Mouse (Mus musculus): Measurements from ENCODE around the gene Adh7. TPM values are rescaled to one million over a fixed set of nuclear protein-coding genes. Genes with fewer than 3 reads are reported as not detected.

Adh7 gene
- polyA plus RNA-seq, 1 experiment from 2014 or later: 0.12 TPM

DNA sequence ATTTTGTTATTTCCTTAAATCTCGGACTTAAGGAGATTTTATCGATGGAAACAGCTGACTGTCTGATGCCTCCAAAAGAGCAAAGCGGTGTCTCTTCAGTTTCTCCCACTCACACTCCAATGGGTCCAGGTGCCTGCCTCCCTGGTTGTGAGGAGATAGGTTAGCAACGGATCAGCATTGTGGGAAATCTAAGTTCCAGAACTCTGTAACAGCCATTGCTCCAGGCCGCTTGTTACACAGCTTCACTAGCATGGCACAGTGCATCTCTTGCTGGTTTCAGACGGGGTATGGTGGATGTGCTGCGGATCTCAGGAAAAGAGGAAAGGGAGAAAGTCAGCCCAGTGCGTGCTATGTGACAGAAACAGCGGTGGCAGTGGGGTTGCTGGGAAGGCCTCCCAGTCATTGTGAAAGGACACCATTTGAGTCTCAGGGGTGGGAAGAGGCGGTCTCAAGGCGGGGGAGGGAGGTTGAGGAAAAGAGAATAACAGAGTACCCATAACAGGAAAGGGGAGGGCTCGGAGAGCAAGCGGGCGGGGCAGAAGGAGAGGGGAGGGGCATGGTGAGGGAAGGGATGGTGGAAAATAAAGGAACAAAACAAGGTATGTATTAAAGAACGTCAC, 23.8 kb upstream of the Adh7 start, which contains the start of gene 4930579F01Rik:
Gene 4930579F01Rik (minus strand): TSS at position 143 of the 620 bp plus-strand sequence.
- H3K36me3 ChIP-seq (ENCODE audit: control insufficient read depth, insufficient read depth, low read length): no peaks in the 10 kb centered on the region
- ATAC-seq (replicated peaks; ENCODE audit: low FRiP score) (no peak), DNase-seq (ENCODE audit: low spot score) (no peak)
- no peak within 1 kb of the TSS for H3K9ac ChIP-seq (ENCODE audit: low read depth, low read length)
- no peaks in the 10 kb centered on the region for H3K4me1 ChIP-seq (replicated peaks; ENCODE audit: control insufficient read depth, insufficient read depth, low read length)
- no peak within 1 kb of the TSS for H3K4me2 ChIP-seq
- no peak within 1 kb of the TSS for H3K4me3 ChIP-seq (ENCODE audit: low read depth, low read length)
- no peaks in the 10 kb centered on the region for H3K9me3 ChIP-seq (ENCODE audit: control insufficient read depth, low read length)
- no peak within 1 kb of the TSS for H3K27ac ChIP-seq (ENCODE audit: low read depth, low read length)
- 73% methylated on average over 15 of the region's 15 CpGs for WGBS
- H3K27me3 ChIP-seq (replicated peaks; ENCODE audit: control insufficient read depth, insufficient read depth, low read length): no peaks in the 10 kb centered on the region

- no peak for DNase-seq (ENCODE audit: low spot score)
- ATAC-seq (replicated peaks; ENCODE audit: low FRiP score): no peak
Observed at GRCm38 (mm10) chr3:138197093-138197492, 20.5 kb upstream of the Adh7 start.

DNA sequence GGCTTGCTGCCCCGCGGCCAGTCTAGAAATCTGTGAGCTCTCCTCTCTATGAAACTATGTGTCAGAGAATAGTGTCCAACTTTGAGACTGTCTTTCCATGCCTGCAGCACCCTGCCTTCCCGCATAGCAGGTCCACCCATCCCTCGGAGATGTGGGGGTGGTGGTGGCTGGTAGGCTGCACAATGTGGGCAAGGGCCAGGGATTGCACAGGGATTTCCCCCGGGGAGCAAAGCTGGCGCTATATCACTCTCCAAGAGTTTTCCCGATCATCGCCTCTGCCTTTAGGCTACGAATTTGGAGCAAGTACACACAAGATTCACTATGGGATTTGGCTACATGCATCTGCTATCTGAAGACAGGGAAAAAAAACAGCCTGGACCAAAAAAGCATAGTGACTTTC, 20.0 kb upstream of the Adh7 start:
- ATAC-seq (replicated peaks; ENCODE audit: low FRiP score) (no peak), DNase-seq (ENCODE audit: low spot score) (no peak)
- H3K4me1 ChIP-seq (replicated peaks; ENCODE audit: control insufficient read depth, insufficient read depth, low read length): no peaks in the 10 kb centered on the region
- H3K36me3 ChIP-seq (ENCODE audit: control insufficient read depth, insufficient read depth, low read length): no peaks in the 10 kb centered on the region
- H3K4me3 ChIP-seq (ENCODE audit: low read depth, low read length): no peak overlapping the region
- 67% methylated on average over 9 of the region's 9 CpGs for WGBS
- no peak overlapping the region for H3K27ac ChIP-seq (ENCODE audit: low read depth, low read length)
- no peaks in the 10 kb centered on the region for H3K27me3 ChIP-seq (replicated peaks; ENCODE audit: control insufficient read depth, insufficient read depth, low read length)
- no peaks in the 10 kb centered on the region for H3K9me3 ChIP-seq (ENCODE audit: control insufficient read depth, low read length)
- no peak overlapping the region for H3K9ac ChIP-seq (ENCODE audit: low read depth, low read length)
- no peak overlapping the region for H3K4me2 ChIP-seq

More at GRCm38 (mm10) chr3:138197093-138197492, 20.5 kb upstream of the Adh7 start:
- H3K9me3 ChIP-seq (ENCODE audit: control insufficient read depth, low read length): no peaks in the 10 kb centered on the region
- no peak overlapping the region for H3K4me2 ChIP-seq
- H3K9ac ChIP-seq (ENCODE audit: low read depth, low read length): no peak overlapping the region
- no peak overlapping the region for H3K4me3 ChIP-seq (ENCODE audit: low read depth, low read length)
- 83% methylated on average over 14 of the region's 14 CpGs for WGBS
- no peaks in the 10 kb centered on the region for H3K4me1 ChIP-seq (replicated peaks; ENCODE audit: control insufficient read depth, insufficient read depth, low read length)
- H3K27ac ChIP-seq (ENCODE audit: low read depth, low read length): no peak overlapping the region
- no peaks in the 10 kb centered on the region for H3K27me3 ChIP-seq (replicated peaks; ENCODE audit: control insufficient read depth, insufficient read depth, low read length)
- H3K36me3 ChIP-seq (ENCODE audit: control insufficient read depth, insufficient read depth, low read length): no peaks in the 10 kb centered on the region

DNA sequence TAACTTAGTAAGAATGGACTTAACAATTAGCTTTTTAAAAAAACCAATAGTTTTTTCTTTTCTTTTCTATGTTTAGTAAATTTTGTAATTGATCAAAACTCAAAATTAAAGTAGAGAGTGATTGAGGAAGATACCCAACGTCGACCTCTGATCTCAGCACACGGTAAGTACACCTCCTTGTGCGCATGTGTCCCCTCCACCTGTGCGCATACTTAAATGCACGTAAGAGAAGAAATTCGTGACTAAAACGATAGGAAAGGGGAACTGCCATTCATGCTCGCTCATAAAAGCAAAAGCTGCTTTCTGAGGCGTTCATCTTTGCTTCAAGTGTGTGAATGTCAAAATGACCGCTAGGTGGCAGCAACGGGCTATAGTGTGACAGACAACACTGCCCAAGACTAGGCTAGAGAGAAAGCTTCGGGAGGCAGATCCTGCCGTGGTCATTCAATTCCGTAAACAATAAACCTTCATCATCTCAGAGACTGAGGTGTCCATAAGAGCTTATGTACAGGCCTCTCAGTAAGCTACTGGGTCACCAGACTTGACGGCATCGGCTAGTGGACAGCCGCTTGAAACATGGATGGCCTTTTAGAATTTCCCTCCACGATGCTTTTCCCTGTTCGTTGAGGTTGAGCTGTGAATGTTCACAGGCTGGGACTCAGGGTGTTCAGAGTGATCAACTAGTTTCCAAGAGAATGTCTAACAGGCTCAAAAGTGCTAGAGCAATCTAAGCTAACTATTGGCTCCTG, 19.4 kb upstream of the Adh7 start:
- H3K27ac ChIP-seq (ENCODE audit: low read depth, low read length): no peak overlapping the region
- no peaks in the 10 kb centered on the region for H3K27me3 ChIP-seq (replicated peaks; ENCODE audit: control insufficient read depth, insufficient read depth, low read length)
- 33% methylated on average over 20 of the region's 20 CpGs for WGBS
- DNase-seq (ENCODE audit: low spot score): peak; percentile 77
- H3K4me2 ChIP-seq: peak overlapping the region; percentile 44
- ATAC-seq (replicated peaks; ENCODE audit: low FRiP score): peak; percentile 69
- no peaks in the 10 kb centered on the region for H3K4me1 ChIP-seq (replicated peaks; ENCODE audit: control insufficient read depth, insufficient read depth, low read length)
- H3K4me3 ChIP-seq (ENCODE audit: low read depth, low read length): no peak overlapping the region
- no peaks in the 10 kb centered on the region for H3K36me3 ChIP-seq (ENCODE audit: control insufficient read depth, insufficient read depth, low read length)
- H3K9ac ChIP-seq (ENCODE audit: low read depth, low read length): no peak overlapping the region
- H3K9me3 ChIP-seq (ENCODE audit: control insufficient read depth, low read length): no peaks in the 10 kb centered on the region

DNA sequence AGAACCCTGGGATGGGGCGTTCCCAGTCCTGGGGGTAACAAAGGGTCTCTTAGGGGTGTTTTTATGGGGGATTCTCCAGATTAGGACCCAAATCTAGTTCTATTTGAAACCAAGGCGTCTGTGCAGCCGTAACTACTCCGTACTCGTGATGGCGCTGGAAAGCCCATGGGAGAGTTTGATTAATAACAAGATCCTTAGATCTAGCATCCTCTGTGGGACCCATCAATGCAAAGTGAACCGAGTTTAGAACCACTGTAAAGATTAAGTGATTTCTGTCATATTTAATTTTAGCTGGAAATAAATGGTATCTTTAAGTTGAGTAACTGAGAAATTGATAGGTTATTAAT, 18.9 kb upstream of the Adh7 start:
- WGBS: 74% methylated on average over 7 of the region's 7 CpGs
- no peaks in the 10 kb centered on the region for H3K36me3 ChIP-seq (ENCODE audit: control insufficient read depth, insufficient read depth, low read length)
- no peaks in the 10 kb centered on the region for H3K9me3 ChIP-seq (ENCODE audit: control insufficient read depth, low read length)
- H3K4me1 ChIP-seq (replicated peaks; ENCODE audit: control insufficient read depth, insufficient read depth, low read length): no peaks in the 10 kb centered on the region
- DNase-seq (ENCODE audit: low spot score): no peak
- no peak overlapping the region for H3K4me3 ChIP-seq (ENCODE audit: low read depth, low read length)
- H3K27ac ChIP-seq (ENCODE audit: low read depth, low read length): no peak overlapping the region
- no peaks in the 10 kb centered on the region for H3K27me3 ChIP-seq (replicated peaks; ENCODE audit: control insufficient read depth, insufficient read depth, low read length)
- H3K9ac ChIP-seq (ENCODE audit: low read depth, low read length): no peak overlapping the region
- H3K4me2 ChIP-seq: no peak overlapping the region; the same call in 1 of the 2 replicates
- no peak for ATAC-seq (replicated peaks; ENCODE audit: low FRiP score)

DNA sequence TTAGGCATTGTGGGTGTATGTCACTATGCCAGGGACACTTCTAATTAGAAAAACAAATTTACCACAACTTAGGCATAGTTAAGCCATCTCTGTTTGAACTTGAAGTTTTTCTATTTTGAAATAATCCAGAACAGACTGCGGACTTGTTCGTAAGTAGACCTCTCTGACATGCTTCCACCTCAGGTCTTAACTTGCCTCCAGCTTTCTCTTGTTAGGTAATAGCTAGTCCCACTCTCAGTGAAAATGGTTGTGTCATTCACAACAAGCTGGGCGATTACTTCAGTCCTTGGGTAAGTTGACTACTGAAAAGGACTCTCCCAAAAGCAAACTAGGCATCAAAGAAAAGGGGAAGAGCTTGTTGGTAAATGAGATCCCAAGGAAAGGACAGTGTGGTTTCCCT, 8.7 kb upstream of the Adh7 start:
- ATAC-seq (replicated peaks; ENCODE audit: low FRiP score): no peak
- no peak overlapping the region for H3K4me3 ChIP-seq (ENCODE audit: low read depth, low read length)
- no peaks in the 10 kb centered on the region for H3K9me3 ChIP-seq (ENCODE audit: control insufficient read depth, low read length)
- H3K27me3 ChIP-seq (replicated peaks; ENCODE audit: control insufficient read depth, insufficient read depth, low read length): no peaks in the 10 kb centered on the region
- no peak overlapping the region for H3K4me2 ChIP-seq
- DNase-seq (ENCODE audit: low spot score): no peak
- no peaks in the 10 kb centered on the region for H3K36me3 ChIP-seq (ENCODE audit: control insufficient read depth, insufficient read depth, low read length)
- no peak overlapping the region for H3K9ac ChIP-seq (ENCODE audit: low read depth, low read length)
- 86% methylated on average over 3 of the region's 3 CpGs for WGBS
- H3K4me1 ChIP-seq (replicated peaks; ENCODE audit: control insufficient read depth, insufficient read depth, low read length): no peaks in the 10 kb centered on the region
- no peak overlapping the region for H3K27ac ChIP-seq (ENCODE audit: low read depth, low read length)

GRCm38 (mm10) chr3:138210432-138211075, 7.0 kb upstream of the Adh7 start:
- H3K27me3 ChIP-seq (replicated peaks; ENCODE audit: control insufficient read depth, insufficient read depth, low read length): no peaks in the 10 kb centered on the region
- WGBS: 63% methylated on average over 5 of the region's 5 CpGs

DNA sequence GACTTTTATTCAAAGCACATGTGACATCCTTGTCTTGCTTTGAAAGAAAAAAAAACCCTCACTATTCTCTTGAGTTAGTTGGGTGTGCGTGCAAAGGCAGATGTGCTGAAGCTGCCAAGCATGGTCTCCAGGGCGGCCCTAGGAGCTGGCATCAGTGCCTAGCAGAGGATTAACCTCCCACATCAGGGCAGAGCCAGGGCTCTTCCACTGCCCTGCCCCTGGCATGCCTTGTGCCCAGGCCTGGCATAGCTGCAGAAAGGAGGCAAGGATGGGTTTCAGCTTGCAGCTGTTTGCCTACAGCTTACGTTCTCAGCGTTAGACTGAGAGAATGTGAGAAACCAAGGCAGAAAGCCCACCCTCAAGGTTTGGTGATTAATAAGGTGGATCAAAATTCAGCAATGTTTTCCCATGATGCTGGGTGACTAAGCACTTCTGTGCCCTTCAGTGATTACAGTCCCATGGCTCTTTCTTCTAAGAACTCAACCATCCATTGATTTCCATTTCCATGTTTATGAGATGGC, 5.1 kb upstream of the Adh7 start:
- Histone ChIP-seq H3K9ac (ENCODE audit: low read depth, low read length) (no peak overlapping the region), H3K36me3 (ENCODE audit: control insufficient read depth, insufficient read depth, low read length) (no peaks in the 10 kb centered on the region), H3K27ac (ENCODE audit: low read depth, low read length) (no peak overlapping the region), H3K4me1 (replicated peaks; ENCODE audit: control insufficient read depth, insufficient read depth, low read length) (no peaks in the 10 kb centered on the region), H3K27me3 (replicated peaks; ENCODE audit: control insufficient read depth, insufficient read depth, low read length) (no peaks in the 10 kb centered on the region), H3K4me3 (ENCODE audit: low read depth, low read length) (no peak overlapping the region), H3K9me3 (ENCODE audit: control insufficient read depth, low read length) (no peaks in the 10 kb centered on the region), H3K4me2 (no peak overlapping the region)
- WGBS: 86% methylated on average over 4 of the region's 4 CpGs
- ATAC-seq (replicated peaks; ENCODE audit: low FRiP score) (no peak), DNase-seq (ENCODE audit: low spot score) (no peak)

More at GRCm38 (mm10) chr3:138210432-138211075, 7.0 kb upstream of the Adh7 start:
- ATAC-seq (replicated peaks; ENCODE audit: low FRiP score) (no peak), DNase-seq (ENCODE audit: low spot score) (no peak)
- no peaks in the 10 kb centered on the region for H3K4me1 ChIP-seq (replicated peaks; ENCODE audit: control insufficient read depth, insufficient read depth, low read length)
- no peak overlapping the region for H3K4me2 ChIP-seq
- no peak overlapping the region for H3K9ac ChIP-seq (ENCODE audit: low read depth, low read length)
- no peak overlapping the region for H3K27ac ChIP-seq (ENCODE audit: low read depth, low read length)
- H3K36me3 ChIP-seq (ENCODE audit: control insufficient read depth, insufficient read depth, low read length): no peaks in the 10 kb centered on the region
- no peak overlapping the region for H3K4me3 ChIP-seq (ENCODE audit: low read depth, low read length)
- no peaks in the 10 kb centered on the region for H3K9me3 ChIP-seq (ENCODE audit: control insufficient read depth, low read length)

All from liver, embryonic 11.5 days (tissue).